Comparison of ENCODE assay signal across 9 mouse cellular contexts in the genomic region with DNA sequence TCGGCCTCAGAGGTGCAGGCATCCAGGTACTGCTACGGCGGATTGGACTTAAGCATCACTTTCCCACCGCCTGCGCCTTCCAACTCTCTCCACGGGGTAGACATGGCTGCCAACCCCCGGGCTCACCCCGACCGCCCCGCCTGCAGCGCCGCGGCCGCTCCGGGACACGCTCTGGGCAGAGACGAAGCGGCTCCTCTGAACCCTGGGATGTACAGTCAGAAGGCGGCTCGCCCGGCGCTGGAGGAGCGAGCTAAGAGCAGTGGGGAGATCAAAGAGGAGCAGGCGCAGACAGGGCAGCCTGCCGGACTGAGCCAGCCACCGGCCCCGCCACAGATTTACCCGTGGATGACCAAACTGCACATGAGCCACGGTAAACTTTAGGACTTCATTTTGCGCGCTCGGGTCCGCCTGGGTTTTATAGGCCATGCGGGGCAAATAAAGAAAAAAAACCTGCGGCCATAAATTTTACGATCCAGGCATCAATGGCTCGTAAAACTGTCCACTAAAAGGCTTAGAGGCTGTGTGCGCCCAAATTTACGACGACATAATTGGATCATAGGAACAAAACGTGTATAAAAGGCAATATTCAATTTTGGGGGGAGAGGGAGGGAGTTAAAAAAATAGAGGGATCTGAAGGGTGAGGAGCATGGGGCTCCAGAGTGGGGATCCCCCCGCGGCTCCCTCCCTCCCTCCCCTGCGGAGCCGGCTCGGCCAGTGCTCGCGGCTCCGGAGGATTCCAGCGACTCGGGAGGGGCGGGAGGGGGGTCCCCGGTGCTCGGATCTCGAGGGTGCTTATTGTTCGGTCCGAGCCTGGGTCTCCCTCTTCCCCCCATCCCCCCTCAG. TPM values are rescaled to one million over a fixed set of nuclear protein-coding genes. Genes with fewer than 3 reads are reported as not detected.
DNase-seq lines count a peak whose midpoint lies in the region; ATAC-seq lines count a peak whose summit lies in the region.
"Had no signal": no experiment of that assay in that cellular context is flagged by ENCODE, and none has a peak within 500 bp of the region (broad histone marks: within the 10 kb centered on the region; RNA-seq: fewer than 3 reads in every experiment).

No protein-coding gene starts in this region.

- DNase-seq in heart, embryonic 10.5 days (ENCODE audit: low spot score), result no peak
- DNase-seq in heart, postnatal 14 days, result no peak
- DNase-seq in embryo, embryonic 10 days (ENCODE audit: low spot score), result peak; percentile 78
- no peak for DNase-seq in right cerebral cortex, postnatal 14 days
- DNase-seq in spleen, adult 12 weeks (ENCODE audit: low spot score), result no peak
- no peak for DNase-seq in cerebellum, adult 9-11 months

- no peaks in the 10 kb centered on the region for H3K9me3 ChIP-seq in heart, embryonic 10.5 days
- no peaks in the 10 kb centered on the region for H3K9me3 ChIP-seq in hindbrain, embryonic 16.5 days (ENCODE audit: control insufficient read depth, low read length)
- H3K9me3 ChIP-seq in liver, embryonic 16.5 days (replicated peaks; ENCODE audit: control insufficient read depth, low read length), result no peaks in the 10 kb centered on the region

- H3K4me1 ChIP-seq in heart, embryonic 10.5 days, result peaks cover 25% of the 10 kb centered on the region
- peaks cover 3% of the 10 kb centered on the region for H3K4me1 ChIP-seq in hindbrain, embryonic 16.5 days (ENCODE audit: control insufficient read depth, insufficient read depth, low read depth, low read length)
- no peaks in the 10 kb centered on the region for H3K4me1 ChIP-seq in liver, embryonic 16.5 days (ENCODE audit: control insufficient read depth, low read depth, low read length)

- intact Hi-C loops in heart, postnatal 14 days (cut with DNase I), result loop anchor here (5.0 kb wide), 1 partner anchor 118 kb away; no protein-coding TSS in a partner anchor

- peak overlapping the region; percentile 62 for H3K4me2 ChIP-seq in hindbrain, embryonic 16.5 days (ENCODE audit: low read length)
- H3K4me2 ChIP-seq in liver, embryonic 16.5 days (ENCODE audit: low read depth, low read length), result 0 out of 2 replicates have a peak overlapping the region, but pooled peaks have one; percentile 6

- 1% methylated on average over 43 of the region's 57 CpGs for WGBS in heart, embryonic 10.5 days
- 1% methylated on average over 51 of the region's 57 CpGs for WGBS in hindbrain, embryonic 16.5 days
- WGBS in liver, embryonic 16.5 days (ENCODE audit: insufficient replicate concordance), result 2% methylated on average over 49 of the region's 57 CpGs

- H3K27me3 ChIP-seq in heart, embryonic 10.5 days (ENCODE audit: insufficient read depth, poor library complexity, severe bottlenecking), result peaks cover 100% of the 10 kb centered on the region
- H3K27me3 ChIP-seq in hindbrain, embryonic 16.5 days (replicated peaks; ENCODE audit: control insufficient read depth, insufficient read depth, low read length), result peaks cover 65% of the 10 kb centered on the region
- peaks cover 96% of the 10 kb centered on the region for H3K27me3 ChIP-seq in liver, embryonic 16.5 days (ENCODE audit: control insufficient read depth, insufficient read depth, low read depth, low read length)
- H3K27me3 ChIP-seq: CH12.LX had no signal

- peak overlapping the region; percentile 46 for H3K4me3 ChIP-seq in heart, embryonic 10.5 days
- peak overlapping the region; percentile 41 for H3K4me3 ChIP-seq in hindbrain, embryonic 16.5 days (ENCODE audit: low read length)
- H3K4me3 ChIP-seq in liver, embryonic 16.5 days (ENCODE audit: low read depth, low read length), result no peak overlapping the region

- ATAC-seq in hindbrain, embryonic 16.5 days, result peak; percentile 70
- no peak for ATAC-seq in liver, embryonic 16.5 days (ENCODE audit: low read depth)

- H3K27ac ChIP-seq in heart, embryonic 10.5 days, result peak overlapping the region; percentile 60; the same call in 1 of the 2 replicates
- H3K27ac ChIP-seq in hindbrain, embryonic 16.5 days (ENCODE audit: low read depth, low read length), result peak overlapping the region; percentile 73
- H3K27ac ChIP-seq in liver, embryonic 16.5 days (ENCODE audit: low read length), result no peak overlapping the region

- H3K36me3 ChIP-seq in heart, embryonic 10.5 days, result no peaks in the 10 kb centered on the region
- H3K36me3 ChIP-seq in hindbrain, embryonic 16.5 days (ENCODE audit: control insufficient read depth, insufficient read depth, low read length), result no peaks in the 10 kb centered on the region
- H3K36me3 ChIP-seq in liver, embryonic 16.5 days (ENCODE audit: control insufficient read depth, insufficient read depth), result no peaks in the 10 kb centered on the region

- peak overlapping the region; percentile 66 for H3K9ac ChIP-seq in hindbrain, embryonic 16.5 days (ENCODE audit: low read depth, low read length)
- H3K9ac ChIP-seq in liver, embryonic 16.5 days (ENCODE audit: low read depth, low read length), result no peak overlapping the region

RNA-seq across cellular contexts. Expression of a gene that starts 4.3 kb away (rescaled TPM):
- 0.81 and 6.6 TPM in 2 replicates for polyA plus RNA-seq in heart, embryonic 10.5 days (2016; fragmentation: Nextera tagmentation; extraction: Ambion mirVana)
- under 1 TPM in 1 of 2 experiments, not detected in 1; 0.31 TPM for total RNA-seq in heart, postnatal 14 days (2021)
- polyA plus RNA-seq in hindbrain, embryonic 16.5 days (2015; fragmentation: Nextera tagmentation; extraction: Ambion mirVana), result 57.7 and 61.2 TPM in 2 replicates
- polyA plus RNA-seq in liver, embryonic 16.5 days (2015; fragmentation: Nextera tagmentation; extraction: Ambion mirVana), result 0.09 and 0.15 TPM in 2 replicates

RNA-seq across cellular contexts. Expression of a gene that starts 16.3 kb away (rescaled TPM):
- polyA plus RNA-seq in heart, embryonic 10.5 days (2016; fragmentation: Nextera tagmentation; extraction: Ambion mirVana), result 0.23 and 1.8 TPM in 2 replicates
- total RNA-seq in heart, postnatal 14 days (2021), result not detected
- polyA plus RNA-seq in hindbrain, embryonic 16.5 days (2015; fragmentation: Nextera tagmentation; extraction: Ambion mirVana), result 4.0 and 9.0 TPM in 2 replicates
- 0.07 TPM in 1 of 2 replicates, not detected in the other for polyA plus RNA-seq in liver, embryonic 16.5 days (2015; fragmentation: Nextera tagmentation; extraction: Ambion mirVana)

RNA-seq across cellular contexts. Expression of a gene that starts 24.0 kb away (rescaled TPM):
- polyA plus RNA-seq in heart, embryonic 10.5 days (2016; fragmentation: Nextera tagmentation; extraction: Ambion mirVana), result 0.06 and 1.7 TPM in 2 replicates
- not detected for total RNA-seq in heart, postnatal 14 days (2021)
- polyA plus RNA-seq in hindbrain, embryonic 16.5 days (2015; fragmentation: Nextera tagmentation; extraction: Ambion mirVana), result 3.2 and 9.9 TPM in 2 replicates
- polyA plus RNA-seq in liver, embryonic 16.5 days (2015; fragmentation: Nextera tagmentation; extraction: Ambion mirVana), result not detected in 2 replicates
- total RNA-seq: CH12.LX had no signal

RNA-seq across cellular contexts. Expression of a gene that starts 38.1 kb away (rescaled TPM):
- polyA plus RNA-seq in heart, embryonic 10.5 days (2016; fragmentation: Nextera tagmentation; extraction: Ambion mirVana), result 0.49 TPM in 1 of 2 replicates, not detected in the other
- not detected for total RNA-seq in heart, postnatal 14 days (2021)
- polyA plus RNA-seq in hindbrain, embryonic 16.5 days (2015; fragmentation: Nextera tagmentation; extraction: Ambion mirVana), result 0.16 and 0.31 TPM in 2 replicates
- not detected in 2 replicates for polyA plus RNA-seq in liver, embryonic 16.5 days (2015; fragmentation: Nextera tagmentation; extraction: Ambion mirVana)

RNA-seq across cellular contexts. Expression of a gene that starts 47.1 kb away (rescaled TPM):
- 0.60 and 5.5 TPM in 2 replicates for polyA plus RNA-seq in heart, embryonic 10.5 days (2016; fragmentation: Nextera tagmentation; extraction: Ambion mirVana)
- not detected for total RNA-seq in heart, postnatal 14 days (2021)
- polyA plus RNA-seq in hindbrain, embryonic 16.5 days (2015; fragmentation: Nextera tagmentation; extraction: Ambion mirVana), result 19.1 and 20.4 TPM in 2 replicates
- 0.06 and 0.09 TPM in 2 replicates for polyA plus RNA-seq in liver, embryonic 16.5 days (2015; fragmentation: Nextera tagmentation; extraction: Ambion mirVana)
